Mouse (Mus musculus): ENCODE data around the gene Mosmo. TPM values are rescaled to one million over a fixed set of nuclear protein-coding genes. Genes with fewer than 3 reads are reported as not detected.

The Mosmo gene
- polyA plus RNA-seq (2014; fragmentation: Nextera tagmentation; extraction: Ambion mirVana) = 12.5 and 17.8 TPM in 2 replicates

GRCm38 (mm10) chr7:120677001-120677643 lies at the start of gene Mosmo:
Mosmo (plus strand) TSS chr7:120677618.
- WGBS (ENCODE audit: insufficient replicate concordance) = under 1% methylated on average over 27 of the region's 44 CpGs
- Histone ChIP-seq H3K36me3 (ENCODE audit: control insufficient read depth, insufficient read depth, low read length) (no peaks in the 10 kb centered on the region), H3K4me2 (peak within 1 kb of the TSS; percentile 84), H3K27me3 (ENCODE audit: control insufficient read depth, insufficient read depth, low read length) (no peaks in the 10 kb centered on the region), H3K4me1 (ENCODE audit: control insufficient read depth, insufficient read depth, low read length) (peaks cover 31% of the 10 kb centered on the region), H3K9me3 (replicated peaks; ENCODE audit: control insufficient read depth, low read length) (no peaks in the 10 kb centered on the region), H3K27ac (ENCODE audit: low read depth, low read length) (peak within 1 kb of the TSS; percentile 75), H3K4me3 (ENCODE audit: low read depth, low read length) (peak within 1 kb of the TSS; percentile 95), H3K9ac (ENCODE audit: low read depth, low read length) (peak within 1 kb of the TSS; percentile 96)
- peak; percentile 91 for ATAC-seq (replicated peaks; ENCODE audit: insufficient number of reproducible peaks, low FRiP score, low TSS enrichment)

GRCm38 (mm10) chr7:120632518-120632917 lies 44.9 kb upstream of the Mosmo start:
- WGBS (ENCODE audit: insufficient replicate concordance) = 66% methylated on average over 1 of the region's 1 CpGs
- H3K27me3 ChIP-seq (ENCODE audit: control insufficient read depth, insufficient read depth, low read length) = no peaks in the 10 kb centered on the region
- H3K9ac ChIP-seq (ENCODE audit: low read depth, low read length) = no peak overlapping the region
- no peak for ATAC-seq (replicated peaks; ENCODE audit: insufficient number of reproducible peaks, low FRiP score, low TSS enrichment)
- H3K27ac ChIP-seq (ENCODE audit: low read depth, low read length) = no peak overlapping the region
- H3K9me3 ChIP-seq (replicated peaks; ENCODE audit: control insufficient read depth, low read length) = no peaks in the 10 kb centered on the region
- H3K4me3 ChIP-seq (ENCODE audit: low read depth, low read length) = no peak overlapping the region
- H3K36me3 ChIP-seq (ENCODE audit: control insufficient read depth, insufficient read depth, low read length) = no peaks in the 10 kb centered on the region
- H3K4me2 ChIP-seq = no peak overlapping the region
- 0 out of 2 replicates have a peak, but pooled peaks cover 6% of the 10 kb centered on the region for H3K4me1 ChIP-seq (ENCODE audit: control insufficient read depth, insufficient read depth, low read length)

- H3K4me3 ChIP-seq (ENCODE audit: low read depth, low read length) = peak overlapping the region; percentile 88
- no peak for ATAC-seq (replicated peaks; ENCODE audit: insufficient number of reproducible peaks, low FRiP score, low TSS enrichment)
Measured at GRCm38 (mm10) chr7:120634301-120634700, 43.1 kb upstream of the Mosmo start.

GRCm38 (mm10) chr7:120634711-120635361 lies 42.6 kb upstream of the Mosmo start, which contains the start of gene Uqcrc2:
Uqcrc2 (plus strand) TSS chr7:120635176.
- peak; percentile 99 for ATAC-seq (replicated peaks; ENCODE audit: insufficient number of reproducible peaks, low FRiP score, low TSS enrichment)
- under 1% methylated on average over 45 of the region's 45 CpGs for WGBS (ENCODE audit: insufficient replicate concordance)
- Histone ChIP-seq H3K9ac (ENCODE audit: low read depth, low read length) (peak within 1 kb of the TSS; percentile 97), H3K4me2 (peak within 1 kb of the TSS; percentile 81), H3K27ac (ENCODE audit: low read depth, low read length) (peak within 1 kb of the TSS; percentile 93), H3K4me3 (ENCODE audit: low read depth, low read length) (peak within 1 kb of the TSS; percentile 88), H3K9me3 (replicated peaks; ENCODE audit: control insufficient read depth, low read length) (no peaks in the 10 kb centered on the region), H3K36me3 (ENCODE audit: control insufficient read depth, insufficient read depth, low read length) (peaks cover 4% of the 10 kb centered on the region), H3K27me3 (ENCODE audit: control insufficient read depth, insufficient read depth, low read length) (no peaks in the 10 kb centered on the region), H3K4me1 (ENCODE audit: control insufficient read depth, insufficient read depth, low read length) (0 out of 2 replicates have a peak, but pooled peaks cover 6% of the 10 kb centered on the region)

More at GRCm38 (mm10) chr7:120634301-120634700, 43.1 kb upstream of the Mosmo start:
- Histone ChIP-seq H3K4me2 (peak overlapping the region; percentile 81), H3K9me3 (replicated peaks; ENCODE audit: control insufficient read depth, low read length) (no peaks in the 10 kb centered on the region), H3K4me1 (ENCODE audit: control insufficient read depth, insufficient read depth, low read length) (0 out of 2 replicates have a peak, but pooled peaks cover 6% of the 10 kb centered on the region), H3K27me3 (ENCODE audit: control insufficient read depth, insufficient read depth, low read length) (no peaks in the 10 kb centered on the region), H3K27ac (ENCODE audit: low read depth, low read length) (peak overlapping the region; percentile 93; the same call in 1 of the 2 replicates), H3K9ac (ENCODE audit: low read depth, low read length) (peak overlapping the region; percentile 97), H3K36me3 (ENCODE audit: control insufficient read depth, insufficient read depth, low read length) (peaks cover 4% of the 10 kb centered on the region)
- 5% methylated on average over 9 of the region's 9 CpGs for WGBS (ENCODE audit: insufficient replicate concordance)

GRCm38 (mm10) chr7:120635362-120635781 lies 42.0 kb upstream of the Mosmo start:
- H3K9ac ChIP-seq (ENCODE audit: low read depth, low read length) = peak overlapping the region; percentile 97
- H3K27me3 ChIP-seq (ENCODE audit: control insufficient read depth, insufficient read depth, low read length) = no peaks in the 10 kb centered on the region
- no peaks in the 10 kb centered on the region for H3K9me3 ChIP-seq (replicated peaks; ENCODE audit: control insufficient read depth, low read length)
- H3K36me3 ChIP-seq (ENCODE audit: control insufficient read depth, insufficient read depth, low read length) = peaks cover 6% of the 10 kb centered on the region
- H3K4me3 ChIP-seq (ENCODE audit: low read depth, low read length) = peak overlapping the region; percentile 88
- peak; percentile 62 for ATAC-seq (replicated peaks; ENCODE audit: insufficient number of reproducible peaks, low FRiP score, low TSS enrichment)
- peak overlapping the region; percentile 81 for H3K4me2 ChIP-seq
- under 1% methylated on average over 32 of the region's 32 CpGs for WGBS (ENCODE audit: insufficient replicate concordance)
- 0 out of 2 replicates have a peak, but pooled peaks cover 6% of the 10 kb centered on the region for H3K4me1 ChIP-seq (ENCODE audit: control insufficient read depth, insufficient read depth, low read length)
- peak overlapping the region; percentile 93 for H3K27ac ChIP-seq (ENCODE audit: low read depth, low read length)

- H3K36me3 ChIP-seq (ENCODE audit: control insufficient read depth, insufficient read depth, low read length) = peaks cover 7% of the 10 kb centered on the region
- H3K27ac ChIP-seq (ENCODE audit: low read depth, low read length) = peak overlapping the region; percentile 93
- H3K4me2 ChIP-seq = peak overlapping the region; percentile 81
- 0 out of 2 replicates have a peak, but pooled peaks cover 6% of the 10 kb centered on the region for H3K4me1 ChIP-seq (ENCODE audit: control insufficient read depth, insufficient read depth, low read length)
- H3K4me3 ChIP-seq (ENCODE audit: low read depth, low read length) = peak overlapping the region; percentile 88
- peak overlapping the region; percentile 97 for H3K9ac ChIP-seq (ENCODE audit: low read depth, low read length)
- 3% methylated on average over 11 of the region's 11 CpGs for WGBS (ENCODE audit: insufficient replicate concordance)
- H3K9me3 ChIP-seq (replicated peaks; ENCODE audit: control insufficient read depth, low read length) = no peaks in the 10 kb centered on the region
- no peak for ATAC-seq (replicated peaks; ENCODE audit: insufficient number of reproducible peaks, low FRiP score, low TSS enrichment)
- no peaks in the 10 kb centered on the region for H3K27me3 ChIP-seq (ENCODE audit: control insufficient read depth, insufficient read depth, low read length)
Measured at GRCm38 (mm10) chr7:120635821-120636220, 41.6 kb upstream of the Mosmo start.

- Histone ChIP-seq H3K27me3 (ENCODE audit: control insufficient read depth, insufficient read depth, low read length) (no peaks in the 10 kb centered on the region), H3K4me1 (ENCODE audit: control insufficient read depth, insufficient read depth, low read length) (no peaks in the 10 kb centered on the region), H3K36me3 (ENCODE audit: control insufficient read depth, insufficient read depth, low read length) (peaks cover 31% of the 10 kb centered on the region), H3K27ac (ENCODE audit: low read depth, low read length) (no peak overlapping the region), H3K9ac (ENCODE audit: low read depth, low read length) (no peak overlapping the region), H3K4me3 (ENCODE audit: low read depth, low read length) (no peak overlapping the region), H3K9me3 (replicated peaks; ENCODE audit: control insufficient read depth, low read length) (no peaks in the 10 kb centered on the region), H3K4me2 (no peak overlapping the region)
- ATAC-seq (replicated peaks; ENCODE audit: insufficient number of reproducible peaks, low FRiP score, low TSS enrichment) = no peak
- WGBS (ENCODE audit: insufficient replicate concordance) = 65% methylated on average over 4 of the region's 4 CpGs
Measured at GRCm38 (mm10) chr7:120643217-120643616, 34.2 kb upstream of the Mosmo start.

- WGBS (ENCODE audit: insufficient replicate concordance) = 79% methylated on average over 2 of the region's 2 CpGs
- Histone ChIP-seq H3K9me3 (replicated peaks; ENCODE audit: control insufficient read depth, low read length) (no peaks in the 10 kb centered on the region), H3K4me3 (ENCODE audit: low read depth, low read length) (no peak overlapping the region), H3K9ac (ENCODE audit: low read depth, low read length) (no peak overlapping the region), H3K27ac (ENCODE audit: low read depth, low read length) (no peak overlapping the region), H3K4me1 (ENCODE audit: control insufficient read depth, insufficient read depth, low read length) (no peaks in the 10 kb centered on the region), H3K36me3 (ENCODE audit: control insufficient read depth, insufficient read depth, low read length) (peaks cover 39% of the 10 kb centered on the region), H3K4me2 (no peak overlapping the region), H3K27me3 (ENCODE audit: control insufficient read depth, insufficient read depth, low read length) (no peaks in the 10 kb centered on the region)
- ATAC-seq (replicated peaks; ENCODE audit: insufficient number of reproducible peaks, low FRiP score, low TSS enrichment) = no peak
Measured at GRCm38 (mm10) chr7:120647849-120648248, 29.6 kb upstream of the Mosmo start.

Data from heart, embryonic 11.5 days (tissue).